Mouse (Mus musculus) liver, postnatal 0 days (tissue): Measurements from ENCODE around the gene Tex10. TPM values are rescaled to one million over a fixed set of nuclear protein-coding genes. Genes with fewer than 3 reads are reported as not detected.
A peak's percentile ranks its signal among the peaks of the same experiment; 100 is the strongest.

Experiments
- ATAC-seq: fragments of 200-750 bp; cut with Nextera tagmentation; 2 replicates; pipeline ENCODE4 v1.8.0; 2017; ENCODE audit warnings: mild to moderate bottlenecking, moderate library complexity
- DNase-seq: peaks from one replicate; pipeline ENCODE4 v3.0.0-alpha.2; 2016
- H3K27ac ChIP-seq: fragments of 300-500 bp; sonication (generic); 2 replicates; pipeline ENCODE4 v1.5.1; 2014; ENCODE audit warnings: antibody characterized with exemption, moderate library complexity, mild to moderate bottlenecking, low read depth
- H3K27me3 ChIP-seq: fragments of 300-500 bp; sonication (generic); 2 replicates; pipeline ENCODE4 v1.6.1; 2014; ENCODE audit warnings: low read length, control low read depth, mixed read lengths; ENCODE audit not compliant: insufficient read depth
- H3K36me3 ChIP-seq: fragments of 300-500 bp; sonication (generic); replicated peaks from 2 replicates; pipeline ENCODE4 v1.6.1; 2014; ENCODE audit warnings: mild to moderate bottlenecking, control low read depth, low read length, moderate library complexity, mixed read lengths; ENCODE audit not compliant: insufficient read depth
- H3K4me1 ChIP-seq: fragments of 300-500 bp; sonication (generic); 2 replicates; pipeline ENCODE4 v1.6.1; 2014; ENCODE audit warnings: antibody characterized with exemption, mild to moderate bottlenecking, control low read depth; ENCODE audit not compliant: insufficient read depth
- H3K4me2 ChIP-seq: fragments of 300-500 bp; sonication (generic); 2 replicates; pipeline ENCODE4 v1.6.1; 2014; ENCODE audit warnings: low read depth, mild to moderate bottlenecking, low read length, moderate library complexity, mixed read lengths
- H3K4me3 ChIP-seq: fragments of 300-500 bp; sonication (generic); 2 replicates; pipeline ENCODE4 v1.5.1; 2014; ENCODE audit warnings: low read depth, low read length
- H3K9ac ChIP-seq: fragments of 300-500 bp; sonication (generic); replicated peaks from 2 replicates; pipeline ENCODE4 v1.6.1; 2014; ENCODE audit warnings: mild to moderate bottlenecking, moderate library complexity
- H3K9me3 ChIP-seq: fragments of 300-500 bp; sonication (generic); 2 replicates; pipeline ENCODE4 v1.6.1; 2016; ENCODE audit warnings: mild to moderate bottlenecking, control low read depth, low read length, mixed read lengths
- CTCF ChIP-seq: sonication (generic); IDR thresholded peaks from 2 replicates; pipeline ENCODE4 v1.5.1; 2016; ENCODE audit warnings: antibody characterized with exemption, low read depth
- EP300 ChIP-seq: IDR thresholded peaks from 2 replicates; pipeline ENCODE4 v1.6.1; 2016; ENCODE audit warnings: antibody characterized with exemption, low read depth, mild to moderate bottlenecking
- WGBS: fragments of 180-500 bp; shearing (Covaris S2); extraction: QIAGEN DNeasy Blood & Tissue Kit; methylation state at CpG from one replicate; pipeline ENCODE4 v1.1.7; 2014; ENCODE audit not compliant: insufficient replicate concordance; 5-methylcytosine and 5-hydroxymethylcytosine counted together
- polyA plus RNA-seq: library from polyadenylated mRNA; unstranded; fragments of >200 nt; fragmentation: Nextera tagmentation; extraction: Ambion mirVana; gene quantifications from 2 replicates; pipeline ENCODE4 v1.2.1, GENCODE M21; 2015

Tex10 gene
- polyA plus RNA-seq, 1 experiment from 2014 or later, result 11.0 TPM

DNA sequence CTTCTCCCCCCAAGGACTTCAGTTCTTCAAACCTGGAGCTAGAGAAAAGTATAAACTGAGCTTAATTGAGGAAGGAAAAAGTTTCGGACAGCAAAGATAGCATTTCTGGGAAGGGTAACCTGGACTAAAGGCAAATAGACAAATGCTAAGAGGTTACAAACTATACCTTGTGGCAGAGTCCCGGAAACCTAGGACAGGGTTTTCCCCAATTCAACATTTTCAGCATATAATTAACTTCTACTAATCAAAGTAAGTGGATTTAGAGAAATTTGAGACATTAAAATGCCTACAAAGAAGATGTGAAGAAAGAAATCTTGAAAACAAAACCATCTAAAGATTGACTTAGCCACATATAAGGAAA is 372 bp upstream of the Tex10 start:
- Histone ChIP-seq H3K36me3 (peaks cover under 1% of the 10 kb centered on the region; the same call in 1 of the 2 replicates), H3K4me1 (peaks cover 12% of the 10 kb centered on the region), H3K9ac (peak overlapping the region; percentile 88), H3K27ac (no peak overlapping the region), H3K9me3 (no peaks in the 10 kb centered on the region), H3K27me3 (no peaks in the 10 kb centered on the region), H3K4me3 (peak overlapping the region; percentile 79), H3K4me2 (peak overlapping the region; percentile 89)
- 68% methylated on average over 2 of the region's 2 CpGs for WGBS
- ATAC-seq, result no peak
- no peak for DNase-seq
- TF ChIP-seq CTCF, result no peak
- TF ChIP-seq EP300, result no peak

DNA sequence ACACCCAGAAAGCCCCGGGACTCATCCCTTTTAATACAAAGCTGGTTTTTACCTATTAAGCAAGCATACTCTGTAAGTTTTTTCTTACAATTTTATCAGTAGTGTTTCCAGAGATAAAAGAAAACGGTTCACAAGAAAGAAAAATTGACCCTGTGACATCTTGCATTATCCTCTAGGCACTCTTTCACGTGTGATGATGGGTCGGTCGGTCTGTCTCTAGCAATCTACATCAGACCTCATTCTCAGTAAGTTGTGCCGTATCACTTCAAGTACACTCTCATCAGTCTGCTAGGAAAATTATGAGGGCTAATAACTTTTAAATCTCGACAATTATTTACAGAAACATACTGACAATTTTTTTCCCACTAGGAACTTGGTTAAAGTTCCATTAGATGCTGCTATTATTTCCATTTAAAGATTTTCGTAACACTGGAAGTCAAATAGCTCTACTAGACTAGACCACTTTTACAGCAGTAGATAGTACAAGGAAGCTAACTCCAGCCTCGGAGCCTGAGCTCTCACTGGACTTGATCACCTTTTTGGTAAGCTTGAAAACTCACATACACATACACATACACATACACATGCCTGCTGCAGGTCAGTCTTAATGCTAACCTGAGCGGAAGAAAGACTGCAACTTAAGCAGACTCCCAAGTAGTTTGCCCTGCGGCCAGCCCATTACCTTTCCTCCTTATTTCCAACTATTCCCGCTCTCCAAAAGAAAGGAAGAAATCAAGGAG is 1.0 kb downstream of the Tex10 start:
- no peak for ATAC-seq
- TF ChIP-seq EP300, result no peak
- no peak for TF ChIP-seq CTCF
- WGBS, result 5% methylated on average over 12 of the region's 12 CpGs
- peak overlapping the region; percentile 88 for H3K9ac ChIP-seq
- peak overlapping the region; percentile 89 for H3K4me2 ChIP-seq
- H3K27me3 ChIP-seq, result no peaks in the 10 kb centered on the region
- peak overlapping the region; percentile 79 for H3K4me3 ChIP-seq
- no peaks in the 10 kb centered on the region for H3K9me3 ChIP-seq
- peaks cover 12% of the 10 kb centered on the region for H3K4me1 ChIP-seq
- DNase-seq, result no peak
- H3K27ac ChIP-seq, result peak overlapping the region; percentile 83
- peaks cover 11% of the 10 kb centered on the region for H3K36me3 ChIP-seq

DNA sequence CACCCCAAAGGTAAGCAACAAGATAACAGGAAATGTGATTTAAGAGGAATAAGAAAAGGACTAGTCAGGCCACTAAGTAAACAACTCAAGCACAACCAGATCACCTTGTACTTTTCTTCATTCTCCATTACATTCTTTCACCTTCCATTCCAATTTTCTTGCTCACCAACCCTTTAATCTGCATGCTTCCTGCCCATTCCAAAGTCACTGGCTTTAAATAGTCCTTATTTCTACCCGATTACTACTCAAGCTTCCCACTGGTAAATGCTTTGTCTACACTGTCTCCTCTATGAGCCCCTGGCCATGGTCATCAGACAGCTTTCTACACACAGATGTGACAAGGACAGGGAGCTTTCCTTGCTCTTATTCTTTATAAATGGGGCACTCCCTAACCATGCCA is 2.3 kb downstream of the Tex10 start:
- Histone ChIP-seq H3K4me3 (no peak overlapping the region), H3K36me3 (peaks cover 17% of the 10 kb centered on the region), H3K27me3 (no peaks in the 10 kb centered on the region), H3K4me2 (peak overlapping the region; percentile 89), H3K27ac (no peak overlapping the region), H3K9ac (0 out of 2 replicates have a peak overlapping the region, but pooled peaks have one; percentile 5), H3K4me1 (peaks cover 12% of the 10 kb centered on the region), H3K9me3 (no peaks in the 10 kb centered on the region)
- DNase-seq (no peak), ATAC-seq (no peak)
- TF ChIP-seq EP300 (no peak), CTCF (no peak)
- 50% methylated on average over 1 of the region's 1 CpGs for WGBS

DNA sequence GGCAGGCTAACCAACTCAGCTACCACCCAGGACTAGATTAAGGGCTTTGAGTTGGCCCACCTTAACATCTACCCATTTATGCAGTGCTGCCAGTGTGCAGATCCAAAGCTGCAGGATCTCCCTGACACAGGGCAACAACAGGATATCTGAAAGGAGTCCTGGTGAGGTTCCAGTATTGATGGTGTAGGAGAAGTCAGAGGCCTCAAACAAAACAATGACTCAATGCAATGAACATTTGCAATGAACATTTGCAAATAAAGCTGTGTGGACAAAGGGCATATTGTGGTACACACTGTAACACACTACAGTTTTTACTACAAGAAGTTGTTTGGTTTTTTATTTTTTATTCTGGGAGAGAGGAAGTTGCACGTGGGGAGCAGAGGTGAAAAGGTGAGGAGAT is 12.2 kb downstream of the Tex10 start:
- H3K36me3 ChIP-seq, result peaks cover 33% of the 10 kb centered on the region
- TF ChIP-seq CTCF (no peak), EP300 (no peak)
- ATAC-seq, result peak; percentile 53

DNA sequence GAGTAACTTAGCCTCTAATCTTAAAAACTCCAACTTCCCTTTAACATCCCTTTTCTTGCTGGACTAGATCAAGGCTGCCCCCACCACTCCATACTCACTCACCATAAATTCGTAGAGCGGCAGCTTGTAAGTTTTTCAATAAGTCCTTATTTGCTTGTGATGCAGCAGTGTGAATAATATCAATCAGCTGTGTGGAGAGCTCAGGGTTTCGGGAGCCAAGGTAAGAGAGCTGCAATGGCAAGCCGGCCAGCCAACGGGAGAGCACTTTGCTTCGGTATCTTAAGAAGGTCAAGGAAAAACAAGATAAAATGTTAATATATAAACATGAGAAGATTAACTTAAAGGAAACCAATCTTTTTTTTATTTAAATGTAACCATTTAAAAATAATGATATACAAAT is 14.8 kb downstream of the Tex10 start:
- Histone ChIP-seq H3K9ac (no peak overlapping the region), H3K4me1 (no peaks in the 10 kb centered on the region), H3K4me3 (no peak overlapping the region), H3K9me3 (no peaks in the 10 kb centered on the region), H3K4me2 (no peak overlapping the region), H3K36me3 (peaks cover 44% of the 10 kb centered on the region), H3K27me3 (no peaks in the 10 kb centered on the region), H3K27ac (no peak overlapping the region)
- ATAC-seq (no peak), DNase-seq (no peak)
- no peak for TF ChIP-seq EP300
- WGBS, result 90% methylated on average over 6 of the region's 6 CpGs

More for the DNA sequence above, 12.2 kb downstream of the Tex10 start:
- Histone ChIP-seq H3K4me3 (no peak overlapping the region), H3K27ac (no peak overlapping the region), H3K9me3 (no peaks in the 10 kb centered on the region), H3K27me3 (no peaks in the 10 kb centered on the region), H3K4me2 (no peak overlapping the region), H3K9ac (no peak overlapping the region), H3K4me1 (no peaks in the 10 kb centered on the region)
- 60% methylated on average over 1 of the region's 1 CpGs for WGBS
- DNase-seq, result no peak

DNA sequence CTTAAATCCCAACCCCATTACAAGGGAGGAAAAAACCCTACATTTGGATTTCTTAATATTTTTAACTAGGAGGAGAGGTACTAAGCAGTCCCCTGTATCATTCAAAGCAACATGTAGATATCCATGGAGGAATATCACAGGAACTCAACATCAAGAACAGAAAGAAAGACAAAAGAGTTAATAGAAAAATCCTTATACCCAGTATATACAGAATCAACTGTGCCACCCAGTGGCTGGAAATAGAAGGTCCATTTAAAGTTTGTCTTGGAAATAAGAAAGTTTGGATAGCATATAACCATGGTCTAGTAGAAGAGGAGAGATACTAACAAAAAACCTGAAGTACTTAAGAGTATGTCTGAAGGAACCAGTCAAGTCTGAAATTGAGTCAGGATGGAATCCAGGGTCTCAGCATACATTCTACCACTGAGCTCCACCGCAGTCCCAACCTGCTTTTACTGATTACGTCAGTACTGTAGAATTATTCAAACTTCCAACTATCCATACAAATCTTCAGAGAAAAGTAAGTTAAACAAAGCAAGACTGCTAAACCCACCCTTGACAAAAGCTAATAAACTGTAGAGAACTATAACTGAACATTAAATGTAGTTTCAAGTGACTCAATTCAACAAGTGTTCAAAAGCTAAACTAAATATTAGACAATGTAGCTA is 19.0 kb downstream of the Tex10 start:
- 91% methylated on average over 2 of the region's 2 CpGs for WGBS

More for the DNA sequence above, 19.0 kb downstream of the Tex10 start:
- Histone ChIP-seq H3K9me3 (no peaks in the 10 kb centered on the region), H3K4me1 (no peaks in the 10 kb centered on the region), H3K9ac (no peak overlapping the region), H3K4me3 (no peak overlapping the region), H3K27me3 (no peaks in the 10 kb centered on the region), H3K27ac (no peak overlapping the region), H3K4me2 (no peak overlapping the region), H3K36me3 (peaks cover 53% of the 10 kb centered on the region)
- TF ChIP-seq CTCF (no peak), EP300 (no peak)
- no peak for DNase-seq
- ATAC-seq, result no peak
